Mouse (Mus musculus) heart, embryonic 12.5 days (tissue): ENCODE results near the gene Cnn2. TPM values are rescaled to one million over a fixed set of nuclear protein-coding genes. Genes with fewer than 3 reads are reported as not detected.
"Not testable (repeated sequence)": the region's sequence is repeated elsewhere in the genome, so short reads cannot be mapped to it uniquely, and the experiment has no call there.

ENCODE experiments used
- ATAC-seq: fragments of 200-750 bp; cut with Nextera tagmentation; 2 replicates; pipeline ENCODE4 v1.8.0; 2017; ENCODE audit warnings: moderate TSS enrichment, moderate library complexity; ENCODE audit not compliant: insufficient number of reproducible peaks, low FRiP score
- H3K27ac ChIP-seq: fragments of 300-500 bp; sonication (generic); 2 replicates; pipeline ENCODE4 v1.5.1; 2016; ENCODE audit warnings: mild to moderate bottlenecking, moderate library complexity; ENCODE audit not compliant: poor library complexity, severe bottlenecking
- H3K27me3 ChIP-seq: fragments of 300-500 bp; sonication (generic); replicated peaks from 2 replicates; pipeline ENCODE4 v1.6.1; 2016; ENCODE audit warnings: mild to moderate bottlenecking, moderate library complexity
- H3K36me3 ChIP-seq: fragments of 300-500 bp; sonication (generic); 2 replicates; pipeline ENCODE4 v1.6.1; 2016; ENCODE audit warnings: mild to moderate bottlenecking, moderate library complexity
- H3K4me1 ChIP-seq: fragments of 300-500 bp; sonication (generic); replicated peaks from 2 replicates; pipeline ENCODE4 v1.6.1; 2016; ENCODE audit warnings: mild to moderate bottlenecking
- H3K4me2 ChIP-seq: fragments of 300-500 bp; sonication (generic); 2 replicates; pipeline ENCODE4 v1.6.1; 2016; ENCODE audit warnings: mild to moderate bottlenecking, moderate library complexity
- H3K4me3 ChIP-seq: fragments of 300-500 bp; sonication (generic); 2 replicates; pipeline ENCODE4 v1.5.1; 2016; ENCODE audit warnings: mild to moderate bottlenecking
- H3K9ac ChIP-seq: fragments of 300-500 bp; sonication (generic); 2 replicates; pipeline ENCODE4 v1.6.1; 2016; ENCODE audit warnings: mild to moderate bottlenecking, moderate library complexity
- H3K9me3 ChIP-seq: fragments of 300-500 bp; sonication (generic); replicated peaks from 2 replicates; pipeline ENCODE4 v1.6.1; 2016; ENCODE audit warnings: mild to moderate bottlenecking, moderate library complexity
- WGBS: fragments of 180-500 bp; shearing (Covaris S2); methylation state at CpG from one replicate; pipeline ENCODE4 v1.1.7; 2016; 5-methylcytosine and 5-hydroxymethylcytosine counted together
- polyA plus RNA-seq: library from polyadenylated mRNA; unstranded; fragments of >200 nt; fragmentation: Nextera tagmentation; extraction: Ambion mirVana; gene quantifications from 2 replicates; pipeline ENCODE4 v1.2.1, GENCODE M21; 2016

The Cnn2 gene
- polyA plus RNA-seq, 1 experiment from 2014 or later: 307 TPM

DNA sequence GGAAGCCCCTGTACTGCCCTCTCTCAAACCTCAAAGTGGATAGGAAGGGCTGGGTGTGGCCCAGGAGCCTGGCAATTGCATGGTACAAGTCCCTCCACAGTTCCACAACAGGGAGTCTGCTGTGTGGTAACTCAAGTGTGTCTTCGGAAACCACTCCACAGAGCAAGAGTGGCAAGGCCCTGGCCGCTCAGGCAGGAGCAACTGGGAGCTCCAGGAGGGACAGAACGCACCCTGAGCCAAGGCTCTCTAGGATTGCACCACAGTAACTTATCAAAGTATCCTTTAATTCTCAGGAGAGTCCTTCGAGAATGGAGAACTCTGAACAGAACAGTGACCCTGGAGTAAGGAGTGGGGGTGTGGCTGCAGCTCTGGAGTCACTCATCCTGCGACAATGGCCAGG, 47.3 kb downstream of the Cnn2 start:
- H3K27me3 ChIP-seq: no peaks in the 10 kb centered on the region
- 85% methylated on average over 5 of the region's 5 CpGs for WGBS
- peaks cover 45% of the 10 kb centered on the region for H3K36me3 ChIP-seq
- no peaks in the 10 kb centered on the region for H3K9me3 ChIP-seq
- H3K27ac ChIP-seq: 0 out of 2 replicates have a peak overlapping the region, but pooled peaks have one; percentile 78
- no peak overlapping the region for H3K4me2 ChIP-seq
- no peak for ATAC-seq
- H3K9ac ChIP-seq: no peak overlapping the region; the same call in 1 of the 2 replicates
- peaks cover 48% of the 10 kb centered on the region for H3K4me1 ChIP-seq
- no peak overlapping the region for H3K4me3 ChIP-seq

DNA sequence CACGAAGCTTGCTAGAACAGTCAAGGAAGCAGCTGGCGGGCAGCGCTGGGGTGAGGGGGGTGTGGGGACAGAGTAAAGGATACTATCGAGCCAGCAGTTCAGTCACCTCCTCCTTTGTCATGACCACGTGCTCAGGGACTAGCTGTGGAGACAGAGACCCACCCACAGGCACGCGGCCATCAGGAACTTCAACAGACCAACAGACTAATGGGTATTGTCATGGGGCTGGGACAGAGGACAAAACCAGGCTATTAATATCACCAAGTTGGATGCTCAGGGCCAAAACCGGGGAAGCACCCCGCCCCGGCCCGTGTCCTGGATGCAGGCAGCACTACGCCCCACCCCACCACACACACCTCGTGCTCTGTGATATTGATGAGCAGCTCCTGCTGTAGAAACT, 48.4 kb downstream of the Cnn2 start:
- Histone ChIP-seq H3K4me3 (no peak overlapping the region), H3K27ac (no peak overlapping the region), H3K4me1 (peaks cover 48% of the 10 kb centered on the region), H3K9me3 (no peaks in the 10 kb centered on the region), H3K9ac (no peak overlapping the region; the same call in 1 of the 2 replicates), H3K4me2 (no peak overlapping the region), H3K27me3 (no peaks in the 10 kb centered on the region), H3K36me3 (peaks cover 40% of the 10 kb centered on the region)
- 91% methylated on average over 13 of the region's 13 CpGs for WGBS
- no peak for ATAC-seq

DNA sequence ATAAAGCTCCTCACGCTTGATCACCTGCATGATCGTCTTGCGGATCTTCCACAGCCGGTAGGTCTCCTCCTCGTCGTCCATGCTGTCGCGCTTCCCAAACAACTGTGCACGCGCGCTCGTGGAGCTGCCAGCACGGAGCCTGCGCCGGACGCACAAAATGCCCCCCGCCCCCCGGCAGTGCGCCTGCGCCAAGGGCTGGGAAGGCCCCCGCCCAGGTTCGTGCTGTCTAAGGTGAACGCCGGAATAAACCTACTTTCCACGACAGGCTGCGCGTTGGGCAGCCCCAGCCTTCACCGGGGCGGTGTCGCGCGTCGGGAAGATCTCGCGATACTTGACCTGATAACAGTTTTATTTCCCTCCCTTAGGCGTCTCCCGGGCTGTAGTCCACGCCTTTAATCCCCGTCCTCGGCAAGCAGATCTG, 51.2 kb downstream of the Cnn2 start, which contains the start of gene Polr2e:
TSS of gene Polr2e (minus strand) at position 237 of the 421 bp plus-strand sequence.
- Histone ChIP-seq H3K27ac (0 out of 2 replicates have a peak within 1 kb of the TSS, but pooled peaks have one; percentile 12), H3K4me1 (peaks cover 23% of the 10 kb centered on the region), H3K4me3 (peak within 1 kb of the TSS; percentile 62), H3K4me2 (peak within 1 kb of the TSS; percentile 74), H3K27me3 (no peaks in the 10 kb centered on the region), H3K9ac (peak within 1 kb of the TSS; percentile 78), H3K9me3 (no peaks in the 10 kb centered on the region), H3K36me3 (peaks cover 38% of the 10 kb centered on the region)
- peak; percentile 97 for ATAC-seq
- under 1% methylated on average over 40 of the region's 40 CpGs for WGBS

DNA sequence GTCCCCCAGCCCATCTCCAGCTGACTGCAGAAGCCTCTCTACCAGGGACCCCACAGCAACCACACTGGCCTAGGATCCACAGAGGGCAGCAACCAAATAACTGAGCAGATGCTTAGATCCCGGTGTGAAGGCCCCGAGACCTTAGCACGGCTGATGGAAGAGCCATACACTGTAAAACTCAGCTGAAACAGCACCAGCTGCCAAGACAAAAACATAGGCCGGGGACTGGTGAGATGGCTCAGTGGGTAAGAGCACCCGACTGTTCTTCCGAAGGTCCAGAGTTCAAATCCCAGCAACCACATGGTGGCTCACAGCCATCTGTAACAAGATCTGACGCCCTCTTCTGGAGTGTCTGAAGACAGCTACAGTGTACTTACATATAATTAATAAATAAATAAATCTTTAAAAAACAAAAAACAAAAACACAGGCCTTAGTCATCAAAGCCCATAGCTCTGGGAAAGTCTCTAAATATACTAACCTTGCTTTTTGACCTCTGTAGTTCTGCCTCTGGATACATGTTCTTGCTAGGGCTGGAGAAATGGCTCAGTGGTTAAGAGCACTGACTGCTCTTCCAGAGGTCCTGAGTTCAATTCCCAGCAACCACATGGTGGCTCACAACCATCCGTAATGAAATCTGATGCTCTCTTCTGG, 53.2 kb downstream of the Cnn2 start:
- H3K4me2 ChIP-seq, H3K4me3 ChIP-seq, ATAC-seq, H3K27ac ChIP-seq, H3K9ac ChIP-seq, H3K27me3 ChIP-seq, H3K9me3 ChIP-seq: not testable (repeated sequence)
- Histone ChIP-seq H3K36me3 (peaks cover 19% of the 10 kb centered on the region), H3K4me1 (peaks cover 14% of the 10 kb centered on the region)
- 82% methylated on average over 8 of the region's 8 CpGs for WGBS

DNA sequence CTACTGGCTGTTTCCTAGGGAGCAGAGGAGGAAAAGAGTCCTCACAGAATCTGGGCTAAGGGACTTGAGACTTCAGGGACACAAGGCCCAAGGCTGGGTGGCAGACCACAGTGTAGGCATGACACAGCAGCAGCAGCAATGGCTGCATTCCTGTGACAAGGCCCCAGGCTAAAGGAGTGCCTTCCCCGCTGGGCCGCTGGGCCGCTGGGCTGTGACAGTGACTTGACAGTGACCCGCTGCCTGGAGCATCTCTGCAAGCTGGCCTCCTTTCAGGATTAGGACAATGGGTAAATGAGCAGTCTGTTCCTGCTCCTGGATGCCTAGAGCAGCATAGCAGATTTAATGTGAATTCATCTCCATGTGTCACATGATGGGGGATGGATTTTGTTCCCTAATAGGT, 55.7 kb downstream of the Cnn2 start:
- 50% methylated on average over 4 of the region's 4 CpGs for WGBS
- Histone ChIP-seq H3K9ac (no peak overlapping the region), H3K27ac (no peak overlapping the region), H3K36me3 (no peaks in the 10 kb centered on the region), H3K4me1 (peaks cover 21% of the 10 kb centered on the region), H3K4me3 (no peak overlapping the region), H3K4me2 (no peak overlapping the region), H3K27me3 (no peaks in the 10 kb centered on the region), H3K9me3 (no peaks in the 10 kb centered on the region)
- ATAC-seq: no peak

DNA sequence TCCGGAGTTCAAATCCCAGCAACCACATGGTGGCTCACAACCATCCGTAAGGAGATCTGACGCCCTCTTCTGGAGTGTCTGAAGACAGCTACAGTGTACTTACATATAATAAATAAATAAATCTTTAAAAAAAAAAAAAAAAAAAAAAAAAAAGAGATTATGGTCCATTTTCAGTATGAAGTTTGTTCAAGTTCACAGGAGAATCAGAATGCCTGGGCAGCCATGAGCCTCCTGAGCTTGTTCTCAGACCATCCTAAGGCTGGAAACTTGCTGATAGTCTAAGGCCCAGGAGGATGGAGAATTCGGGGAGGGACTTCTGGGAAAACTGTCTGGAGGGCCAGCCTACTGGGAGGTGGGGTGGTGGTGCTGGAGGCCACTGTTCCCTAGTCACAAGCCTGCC, 57.0 kb downstream of the Cnn2 start:
- H3K9ac ChIP-seq, H3K9me3 ChIP-seq, H3K4me2 ChIP-seq, ATAC-seq, H3K36me3 ChIP-seq, H3K27ac ChIP-seq, H3K27me3 ChIP-seq, H3K4me3 ChIP-seq: not testable (repeated sequence)
- WGBS: 75% methylated on average over 4 of the region's 4 CpGs
- H3K4me1 ChIP-seq: peaks cover 21% of the 10 kb centered on the region

Other genes with a start within 250 kb of the Cnn2 start
- gene Polrmt, start 242.0 kb upstream of the Cnn2 start, polyA plus RNA-seq: 35.4 and 35.9 TPM in 2 replicates
- gene Fgf22, start 233.5 kb upstream of the Cnn2 start, polyA plus RNA-seq: 0.22 and 0.38 TPM in 2 replicates
- gene Rnf126, start 221.6 kb upstream of the Cnn2 start, polyA plus RNA-seq: 78.7 and 78.9 TPM in 2 replicates
- 21.1 and 21.9 TPM in 2 replicates for gene Fstl3, start 211.3 kb upstream of the Cnn2 start, polyA plus RNA-seq
- 0.24 TPM in 1 of 2 replicates, not detected in the other for gene Prss57, start 197.6 kb upstream of the Cnn2 start, polyA plus RNA-seq
- 72.4 and 80.8 TPM in 2 replicates for gene Palm, start 195.0 kb upstream of the Cnn2 start, polyA plus RNA-seq
- gene Misp, start 167.6 kb upstream of the Cnn2 start, polyA plus RNA-seq: 0.40 and 0.60 TPM in 2 replicates
- 139 and 142 TPM in 2 replicates for gene Ptbp1, start 134.2 kb upstream of the Cnn2 start, polyA plus RNA-seq
- gene Prtn3, start 114.1 kb upstream of the Cnn2 start, polyA plus RNA-seq: 1.8 and 2.0 TPM in 2 replicates
- gene Plppr3, start 114.0 kb upstream of the Cnn2 start, polyA plus RNA-seq: 14.2 and 15.5 TPM in 2 replicates
- gene Elane, start 102.3 kb upstream of the Cnn2 start, polyA plus RNA-seq: 0.47 TPM in 1 of 2 replicates, not detected in the other
- gene Cfd, start 97.7 kb upstream of the Cnn2 start, polyA plus RNA-seq: not detected in 2 replicates
- 48.3 and 50.1 TPM in 2 replicates for gene Med16, start 79.7 kb upstream of the Cnn2 start, polyA plus RNA-seq
- 16.8 and 19.3 TPM in 2 replicates for gene Gm26602, start 77.7 kb upstream of the Cnn2 start, polyA plus RNA-seq
- 0.45 and 0.55 TPM in 2 replicates for gene Kiss1r, start 71.6 kb upstream of the Cnn2 start, polyA plus RNA-seq
- gene R3hdm4, start 67.4 kb upstream of the Cnn2 start, polyA plus RNA-seq: 92.8 and 97.3 TPM in 2 replicates
- 6.3 and 8.3 TPM in 2 replicates for gene Arid3a, start 61.5 kb upstream of the Cnn2 start, polyA plus RNA-seq
- gene Wdr18, start 28.4 kb upstream of the Cnn2 start, polyA plus RNA-seq: 78.8 and 89.6 TPM in 2 replicates
- 0.12 and 0.29 TPM in 2 replicates for gene Grin3b, start 17.9 kb upstream of the Cnn2 start, polyA plus RNA-seq
- 20.8 and 20.9 TPM in 2 replicates for gene Tmem259, start 4.3 kb upstream of the Cnn2 start, polyA plus RNA-seq
- gene Abca7, start 7.9 kb downstream of the Cnn2 start, polyA plus RNA-seq: 4.5 and 5.1 TPM in 2 replicates
- gene Arhgap45, start 28.1 kb downstream of the Cnn2 start, polyA plus RNA-seq: 7.5 and 8.5 TPM in 2 replicates
- 132 and 135 TPM in 2 replicates for gene Polr2e, start 51.2 kb downstream of the Cnn2 start, polyA plus RNA-seq
- 677 and 717 TPM in 2 replicates for gene Gpx4, start 58.6 kb downstream of the Cnn2 start, polyA plus RNA-seq
- gene Sbno2, start 117.0 kb downstream of the Cnn2 start, polyA plus RNA-seq: 13.0 and 14.6 TPM in 2 replicates
- gene Stk11, start 127.2 kb downstream of the Cnn2 start, polyA plus RNA-seq: 10.8 and 13.8 TPM in 2 replicates
- gene Atp5d, start 150.0 kb downstream of the Cnn2 start, polyA plus RNA-seq: 827 and 861 TPM in 2 replicates
- gene Cbarp, start 152.3 kb downstream of the Cnn2 start, polyA plus RNA-seq: 1.7 and 3.6 TPM in 2 replicates
- gene Midn, start 159.7 kb downstream of the Cnn2 start, polyA plus RNA-seq: 25.9 and 28.9 TPM in 2 replicates
- 110 and 118 TPM in 2 replicates for gene Cirbp, start 177.4 kb downstream of the Cnn2 start, polyA plus RNA-seq
- 10.4 and 11.7 TPM in 2 replicates for gene 1600002K03Rik, start 184.4 kb downstream of the Cnn2 start, polyA plus RNA-seq
- 16.6 and 17.2 TPM in 2 replicates for gene Efna2, start 190.9 kb downstream of the Cnn2 start, polyA plus RNA-seq
- 43.0 and 45.9 TPM in 2 replicates for gene Mum1, start 237.8 kb downstream of the Cnn2 start, polyA plus RNA-seq